Mouse (Mus musculus): ENCODE data around the gene Pate4.
A peak's percentile ranks its signal among the peaks of the same experiment; 100 is the strongest.
"Not testable (repeated sequence)": the region's sequence is repeated elsewhere in the genome, so short reads cannot be mapped to it uniquely, and the experiment has no call there.

Gene Pate4

GRCm38 (mm10) chr9:35611841-35612240, at the start of gene Pate4:
Pate4 (minus strand) TSS chr9:35611941.
- DNase-seq (ENCODE audit: extremely low read depth, insufficient read length, low spot score): no peak

DNA sequence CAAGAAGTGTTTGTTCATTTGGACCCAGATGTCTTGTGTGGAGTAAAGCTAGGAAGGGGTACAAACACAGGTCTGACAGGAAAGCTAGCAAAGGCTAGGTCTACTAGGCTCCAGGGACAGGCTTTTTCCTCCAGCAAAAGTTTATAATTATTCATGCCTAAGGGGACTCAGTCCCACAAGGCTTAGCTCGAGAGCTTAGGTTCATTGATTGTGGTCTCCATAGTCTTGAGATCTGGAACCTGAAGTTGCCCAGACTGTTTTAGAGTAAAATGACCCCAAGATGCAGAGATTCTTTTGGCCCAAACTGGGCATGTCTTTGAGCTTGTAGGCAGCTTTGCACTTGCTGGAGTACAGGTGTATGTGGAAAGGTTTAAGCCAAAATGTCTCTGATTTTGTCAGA, 36.4 kb upstream of the Pate4 start, which contains the start of gene Pate3:
TSS of gene Pate3 (minus strand) at position 101 of the 400 bp plus-strand sequence.
- DNase-seq (ENCODE audit: extremely low read depth, insufficient read length, low spot score): no peak

GRCm38 (mm10) chr9:35632981-35633380, 21.2 kb upstream of the Pate4 start:
- no peak for DNase-seq (ENCODE audit: extremely low read depth, insufficient read length, low spot score)

GRCm38 (mm10) chr9:35616784-35617183, 5.0 kb upstream of the Pate4 start:
- not testable (repeated sequence) for DNase-seq (ENCODE audit: extremely low read depth, insufficient read length, low spot score)

- DNase-seq (ENCODE audit: extremely low read depth, insufficient read length, low spot score): no peak
These were observed 2.3 kb upstream of the Pate4 start for GRCm38 (mm10) chr9:35614005-35614404.

DNA sequence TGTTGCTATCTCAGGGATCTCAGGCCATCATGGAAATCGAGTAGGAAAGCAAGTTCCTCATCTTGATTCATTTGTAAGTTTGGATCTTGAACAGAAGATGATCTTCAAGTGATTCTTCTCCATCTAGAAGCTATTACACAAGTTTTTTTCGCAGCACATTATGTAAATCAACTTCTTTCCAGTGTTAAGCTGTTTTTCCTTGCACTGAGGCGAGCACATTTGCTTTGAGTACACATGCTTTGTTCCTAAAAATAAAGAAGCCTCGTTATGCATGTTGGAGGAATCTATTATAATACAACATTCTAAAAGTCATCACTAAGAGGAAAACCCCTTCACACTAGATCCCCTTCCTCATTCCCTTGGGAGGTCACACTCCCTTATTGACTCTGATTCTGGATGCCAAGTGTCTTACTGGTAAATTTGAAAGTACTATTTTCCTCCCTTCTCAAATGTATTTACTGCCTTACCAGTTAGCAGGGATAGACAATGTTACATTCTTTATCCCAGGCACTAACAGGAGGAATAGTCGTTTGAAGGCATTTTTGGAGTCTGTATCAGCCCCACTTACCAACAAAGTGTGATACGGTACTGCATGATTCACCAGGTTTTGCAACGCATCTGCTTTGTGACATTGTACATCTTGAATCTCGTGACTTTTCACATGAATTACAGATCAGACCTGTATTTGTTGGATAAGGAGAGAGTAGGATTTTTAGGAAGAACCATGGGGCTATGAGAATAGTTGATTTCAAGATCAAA, 3.9 kb downstream of the Pate4 start:
- DNase-seq (ENCODE audit: extremely low read depth, insufficient read length, low spot score): no peak

- no peak for DNase-seq (ENCODE audit: extremely low read depth, insufficient read length, low spot score)
These were observed 18.8 kb downstream of the Pate4 start for GRCm38 (mm10) chr9:35592903-35593302.

GRCm38 (mm10) chr9:35587674-35588073, 24.1 kb downstream of the Pate4 start:
- DNase-seq (ENCODE audit: extremely low read depth, insufficient read length, low spot score): no peak

- no peak for DNase-seq (ENCODE audit: extremely low read depth, insufficient read length, low spot score)
These were observed 37.3 kb downstream of the Pate4 start for GRCm38 (mm10) chr9:35574416-35574815.

DNA sequence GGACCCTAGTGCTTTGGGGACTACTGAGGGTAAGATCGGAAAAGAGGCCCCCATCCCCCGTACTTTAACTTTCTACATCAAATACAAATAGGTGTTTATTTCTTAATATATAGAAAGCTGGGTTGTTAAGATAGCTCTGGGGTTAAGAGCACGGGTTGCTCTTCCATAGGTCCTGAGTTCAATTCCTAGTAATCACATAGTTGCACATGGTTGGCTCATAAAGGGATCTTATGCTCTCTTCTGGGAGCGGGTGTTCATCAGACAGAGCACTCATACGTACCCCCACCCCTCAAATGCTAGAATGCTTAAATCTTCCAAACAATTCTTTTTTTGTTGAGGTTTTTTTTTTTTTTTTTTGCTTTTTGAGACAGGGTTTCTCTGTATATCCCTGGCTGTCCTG, 41.1 kb downstream of the Pate4 start:
- no peak for DNase-seq (ENCODE audit: extremely low read depth, insufficient read length, low spot score)

DNA sequence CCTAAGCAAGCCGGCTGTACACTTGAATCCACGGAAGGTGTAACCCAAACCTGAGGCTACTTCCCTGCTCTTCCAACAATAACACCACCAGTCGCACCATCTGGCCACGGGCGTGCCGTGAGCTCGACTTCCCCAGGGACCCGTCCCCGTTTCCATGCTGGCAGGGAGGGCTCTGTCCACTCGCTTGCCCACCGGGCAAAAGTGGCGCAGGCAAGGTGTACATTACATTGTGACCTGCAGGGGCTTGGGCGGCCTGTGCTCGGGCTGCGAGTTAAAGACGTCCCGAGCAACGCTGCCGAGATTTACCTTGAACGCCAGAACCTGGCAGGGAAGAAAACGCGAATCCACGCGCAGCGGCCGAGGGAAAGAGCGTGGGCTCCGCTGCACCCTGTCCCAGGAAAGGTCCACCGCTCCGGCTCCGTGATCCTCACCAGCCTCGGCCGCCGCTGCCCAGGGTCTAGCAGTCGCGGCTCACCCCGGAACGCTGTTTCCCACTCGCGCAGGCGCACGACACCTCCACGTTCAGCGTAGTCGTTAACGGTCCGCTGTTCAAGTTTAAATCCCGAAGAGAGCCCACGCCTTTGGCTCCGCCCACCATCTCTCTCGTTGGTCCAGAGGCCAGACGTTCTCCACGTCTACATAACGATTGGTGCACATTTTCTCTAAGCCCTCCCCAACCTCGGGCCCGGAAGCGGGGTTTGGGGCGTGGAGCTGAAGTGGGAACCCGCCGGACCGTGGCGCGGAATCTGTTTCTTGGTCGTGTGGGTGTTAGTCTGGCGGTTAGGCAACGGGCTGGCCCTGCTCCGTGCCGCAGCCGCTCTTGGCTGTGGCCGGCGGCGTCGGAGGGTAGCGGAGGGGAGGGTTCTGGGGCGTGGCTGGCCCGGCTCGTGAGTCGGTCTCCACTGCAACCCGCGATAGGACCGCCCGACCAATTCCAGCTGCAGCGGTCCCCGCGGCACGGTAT, 41.9 kb downstream of the Pate4 start, which contains the start of the genes Pate2 and Hyls1:
TSS of gene Pate2 (plus strand) at position 714 of the 964 bp plus-strand sequence.
TSS of gene Hyls1 (minus strand) at position 828 of the 964 bp plus-strand sequence.
- peak; percentile 96 for DNase-seq (ENCODE audit: extremely low read depth, insufficient read length, low spot score)

DNA sequence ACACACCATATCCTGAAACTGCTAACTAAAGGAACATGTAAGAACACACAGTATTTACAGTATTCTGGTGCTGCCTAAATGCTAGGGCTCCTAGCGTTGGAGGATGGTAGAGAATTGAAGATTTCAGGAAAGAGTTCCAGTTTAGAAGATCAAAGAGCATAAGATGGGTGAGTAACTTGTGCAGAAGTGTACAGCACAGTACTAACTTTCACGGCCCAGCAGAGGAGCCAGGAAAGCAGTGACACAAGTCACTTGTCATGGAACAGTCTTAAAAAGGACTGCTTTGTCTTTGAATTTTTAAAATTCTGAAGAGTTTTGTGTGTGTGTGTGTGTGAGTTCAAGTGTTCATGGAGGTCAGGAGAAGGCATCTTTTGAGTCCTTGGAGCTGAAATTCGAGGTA, 43.7 kb downstream of the Pate4 start:
- DNase-seq (ENCODE audit: extremely low read depth, insufficient read length, low spot score): no peak

- no peak for DNase-seq (ENCODE audit: extremely low read depth, insufficient read length, low spot score)
These were observed 47.1 kb downstream of the Pate4 start for GRCm38 (mm10) chr9:35564536-35565240.

DNA sequence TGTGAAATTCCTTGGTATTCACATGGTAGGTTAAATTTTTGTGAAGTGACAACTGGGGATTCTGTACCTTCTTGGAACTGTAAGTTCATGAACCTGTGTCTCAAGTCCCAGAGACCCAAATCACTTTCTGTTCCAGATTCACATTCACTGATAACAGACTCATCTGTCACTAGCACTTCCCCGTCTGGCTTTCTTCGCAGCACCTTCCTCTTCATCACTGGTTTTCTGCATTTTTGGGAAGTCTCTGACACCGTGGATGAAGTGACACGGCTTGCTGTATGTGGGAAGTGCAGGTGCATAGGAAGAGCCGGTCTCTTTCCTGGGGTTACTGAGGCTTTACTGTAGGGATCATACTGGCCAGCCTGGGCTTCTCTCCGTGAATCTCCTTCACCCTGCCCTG, 50.2 kb downstream of the Pate4 start:
- DNase-seq (ENCODE audit: extremely low read depth, insufficient read length, low spot score): no peak

GRCm38 (mm10) chr9:35561076-35561475, 50.7 kb downstream of the Pate4 start:
- DNase-seq (ENCODE audit: extremely low read depth, insufficient read length, low spot score): no peak

GRCm38 (mm10) chr9:35559009-35559890, 52.5 kb downstream of the Pate4 start:
- DNase-seq (ENCODE audit: extremely low read depth, insufficient read length, low spot score): peak; percentile 61

DNA sequence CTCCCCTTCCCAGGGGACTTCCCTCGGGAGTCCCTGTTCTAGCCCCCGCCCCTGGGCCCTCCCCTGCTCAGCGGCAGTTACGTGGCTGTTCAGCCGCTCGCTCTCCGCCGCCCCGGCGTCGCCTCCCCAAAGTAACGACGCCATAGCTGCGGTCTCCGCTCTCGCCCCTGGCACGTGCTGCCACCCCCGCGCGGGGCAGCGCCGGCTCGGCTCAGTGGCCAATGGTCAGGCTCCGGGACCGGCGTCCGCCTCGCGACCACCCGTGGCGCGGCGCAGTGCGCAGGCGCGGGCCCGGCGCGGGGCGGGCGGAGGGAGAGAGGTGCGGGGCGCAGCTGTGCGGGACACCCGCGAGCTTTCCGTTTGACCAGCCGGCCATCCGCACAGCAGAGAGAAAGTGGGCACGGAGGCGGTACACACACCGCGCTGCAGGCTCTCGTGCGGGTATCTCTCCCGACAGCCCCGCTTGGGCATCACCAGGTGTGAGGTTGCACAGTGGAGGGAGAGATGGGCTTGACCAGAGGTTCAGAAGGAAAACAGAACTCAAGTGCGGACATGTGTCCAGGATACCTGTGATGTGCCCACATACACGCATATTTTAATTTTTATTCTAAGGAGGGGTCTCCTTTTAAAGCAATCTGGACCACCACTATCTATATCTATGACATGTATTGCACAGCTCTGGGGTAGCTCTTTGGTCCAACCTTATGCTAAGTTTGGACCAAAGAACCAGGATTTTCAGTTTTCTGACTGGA, 53.3 kb downstream of the Pate4 start, which contains the start of the genes Ddx25 and Pus3:
TSS of gene Ddx25 (minus strand) at position 272 of the 752 bp plus-strand sequence.
TSS of gene Pus3 (plus strand) at position 339 of the 752 bp plus-strand sequence.
- no peak for DNase-seq (ENCODE audit: extremely low read depth, insufficient read length, low spot score)
